Mouse (Mus musculus) cerebellum, adult 9-10 months (tissue): ENCODE results near the gene Gm37240.
A peak's percentile ranks its signal among the peaks of the same experiment; 100 is the strongest.

Experiments used
- DNase-seq: peaks from one replicate; pipeline ENCODE4 v3.0.0; 2022

Gene Gm37240

DNA sequence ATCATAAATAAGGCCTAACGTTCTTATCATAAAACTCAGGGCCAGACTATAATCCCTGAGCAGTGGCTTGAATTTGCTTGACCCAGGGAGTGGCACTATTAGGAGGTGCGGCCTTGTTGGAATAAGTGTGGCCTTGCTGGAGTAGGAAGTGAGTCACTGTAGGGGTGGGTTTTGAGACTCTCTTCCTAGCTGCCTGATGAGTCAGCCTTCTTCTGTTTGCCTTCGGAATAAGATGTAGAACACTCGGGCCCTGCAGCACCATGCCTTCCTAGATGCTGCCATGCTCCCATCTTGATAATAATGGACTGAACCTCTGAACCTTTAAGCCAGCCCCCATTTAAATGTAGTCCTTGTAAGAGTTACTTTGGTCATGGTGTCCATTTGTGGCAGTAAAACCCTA, 555.0 kb downstream of the Gm37240 start:
- DNase-seq, result no peak

DNA sequence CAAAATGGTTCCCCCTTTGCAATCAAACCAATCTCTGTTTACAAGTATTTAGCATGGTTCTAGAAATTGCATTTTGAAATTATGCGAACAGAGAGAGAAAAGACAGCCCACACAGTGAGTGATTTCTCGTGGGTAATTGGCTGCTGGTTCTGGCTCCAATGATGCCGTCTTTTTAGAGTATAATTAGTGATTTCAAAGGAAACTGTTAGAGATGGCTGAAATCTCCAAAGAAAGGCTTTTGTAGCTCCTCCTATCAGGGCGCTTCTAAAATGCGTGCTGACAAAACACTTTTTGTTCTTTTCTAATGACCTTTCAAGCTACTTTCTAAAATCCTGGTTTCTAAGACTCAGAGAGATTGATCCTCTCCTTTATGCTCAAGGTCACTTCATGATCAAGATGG, 569.1 kb downstream of the Gm37240 start:
- DNase-seq, result no peak

DNA sequence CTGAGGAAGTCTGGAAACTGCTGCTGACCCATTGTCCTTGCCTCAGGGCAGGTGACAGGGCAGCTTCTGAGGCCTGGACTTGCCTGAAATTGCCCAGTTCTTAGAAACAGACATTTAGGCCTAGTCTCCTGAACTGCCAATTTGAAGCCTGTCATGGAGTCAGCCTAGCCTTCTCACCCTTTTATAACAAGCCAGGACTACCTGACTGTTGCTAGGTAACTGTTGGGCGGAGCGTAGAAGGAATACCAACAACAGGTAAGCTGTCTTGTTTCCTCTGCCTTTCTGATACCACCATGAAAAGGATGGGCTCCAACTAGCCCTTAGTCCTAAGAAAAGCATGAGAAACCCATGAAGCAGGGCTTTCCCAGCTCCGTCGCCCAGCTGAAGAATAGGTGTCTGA, 570.0 kb downstream of the Gm37240 start:
- no peak for DNase-seq

DNA sequence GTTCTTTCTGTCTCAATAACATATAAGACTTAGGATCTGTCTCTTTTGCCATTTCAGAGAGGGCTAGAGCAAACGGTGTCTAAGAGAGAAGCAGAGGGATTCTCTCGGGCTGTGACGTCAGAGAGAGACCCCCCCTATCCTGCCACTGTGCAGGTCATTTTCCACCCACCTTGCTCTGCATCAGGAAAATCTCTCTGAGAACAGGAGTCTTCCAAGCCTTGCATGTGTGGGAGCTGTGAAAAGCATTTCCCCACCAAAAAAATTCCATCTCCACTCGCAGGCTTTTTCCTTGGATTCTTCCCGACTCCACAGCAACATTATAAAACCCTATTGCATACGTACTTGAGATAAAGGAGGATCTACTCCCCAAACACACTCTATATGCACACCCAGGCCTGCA, 572.4 kb downstream of the Gm37240 start:
- no peak for DNase-seq

DNA sequence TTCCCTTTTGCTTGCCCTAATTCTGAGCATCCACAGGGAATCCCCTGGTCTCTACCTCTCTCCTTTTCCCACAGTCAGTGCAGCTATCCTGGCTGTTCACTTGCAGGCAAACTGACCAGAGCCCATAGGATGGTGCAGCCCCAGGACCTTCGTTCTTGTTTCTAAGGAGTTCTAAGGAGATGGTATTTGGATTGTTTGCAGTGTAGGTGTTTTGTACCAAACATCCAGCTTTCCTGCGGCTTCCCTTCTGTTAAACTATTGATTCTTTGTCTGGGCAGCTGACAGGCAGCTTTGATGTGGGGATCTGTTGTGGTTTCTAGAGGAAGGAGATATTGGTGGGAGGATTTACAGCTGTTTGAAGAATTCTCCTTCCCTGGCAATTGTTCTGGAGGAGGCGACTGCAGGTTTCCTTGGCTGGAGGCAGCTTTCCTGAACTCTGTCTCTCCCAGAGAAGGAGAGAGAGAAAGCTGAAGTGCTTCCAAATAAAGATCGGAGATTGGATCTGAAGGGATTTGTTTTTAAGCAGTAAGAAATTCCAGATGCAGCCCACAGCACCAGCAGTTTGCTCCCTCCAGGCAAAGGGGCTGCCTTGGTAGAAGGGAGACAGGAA, 573.6 kb downstream of the Gm37240 start:
- no peak for DNase-seq

DNA sequence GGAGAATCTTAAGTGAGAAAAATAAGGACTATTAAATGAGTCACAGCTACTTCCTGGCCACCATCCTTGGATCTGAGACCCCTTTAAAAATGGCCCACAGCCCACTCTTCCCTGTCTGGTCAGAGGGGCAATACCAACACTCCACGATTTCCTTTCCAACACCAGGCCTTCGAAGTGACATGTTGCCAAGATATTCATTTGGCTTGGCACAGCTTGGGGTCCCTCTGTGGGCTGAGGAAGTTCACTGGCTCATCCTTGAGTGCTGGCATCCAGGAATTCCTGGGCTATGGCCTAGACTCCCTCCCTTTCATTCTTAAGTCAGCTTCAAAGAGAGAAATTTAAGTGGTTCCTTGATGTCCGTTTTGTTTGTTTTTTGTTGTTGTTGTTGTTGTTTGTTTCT, 576.1 kb downstream of the Gm37240 start:
- no peak for DNase-seq

DNA sequence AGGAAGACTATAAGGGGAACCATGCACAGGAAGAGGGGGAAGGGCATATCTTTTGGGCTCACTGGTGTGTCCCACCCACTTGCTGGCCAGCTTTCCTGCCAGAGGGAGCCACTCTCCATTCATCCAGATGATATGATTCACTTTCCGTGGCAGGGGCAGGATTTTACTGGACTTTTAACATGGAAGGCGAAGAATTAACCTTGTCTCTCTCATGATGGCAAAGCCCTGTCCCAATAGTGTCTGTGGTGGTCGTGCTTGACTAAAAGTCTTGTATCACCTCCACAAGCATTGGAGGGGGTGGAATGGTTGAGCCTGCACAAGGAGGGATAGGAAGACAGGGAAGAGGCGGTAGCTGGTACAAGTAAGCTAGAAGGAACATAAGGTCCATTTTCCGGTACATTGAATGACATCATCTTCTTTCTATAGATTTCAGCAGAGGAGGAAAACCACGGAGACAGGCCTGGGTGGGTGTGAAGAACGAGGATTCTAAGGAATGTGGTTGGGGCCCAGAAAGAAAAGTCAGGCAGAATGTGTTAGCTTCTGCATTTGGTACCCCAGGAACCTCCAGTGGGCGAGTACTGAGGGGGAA, 576.8 kb downstream of the Gm37240 start:
- DNase-seq, result no peak

DNA sequence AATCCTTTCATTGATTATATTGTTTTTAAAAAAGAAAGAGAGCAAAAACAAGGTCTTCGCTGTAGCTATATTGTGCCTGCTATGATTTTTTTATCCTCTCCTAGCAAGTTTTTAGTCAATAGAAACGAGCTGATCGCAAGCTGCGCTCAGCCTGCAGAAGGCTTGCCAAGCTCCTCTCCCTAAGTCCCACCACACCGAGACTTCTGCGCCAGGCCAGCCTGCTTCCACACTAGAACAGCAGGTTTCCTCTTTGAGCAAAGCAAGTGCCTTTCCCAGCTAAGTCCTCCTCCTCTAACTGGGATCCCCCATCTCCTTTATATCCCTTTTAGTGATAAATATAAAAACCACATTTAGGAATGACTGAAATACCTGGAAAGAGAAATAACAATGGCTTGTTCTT, 578.1 kb downstream of the Gm37240 start:
- DNase-seq, result no peak

DNA sequence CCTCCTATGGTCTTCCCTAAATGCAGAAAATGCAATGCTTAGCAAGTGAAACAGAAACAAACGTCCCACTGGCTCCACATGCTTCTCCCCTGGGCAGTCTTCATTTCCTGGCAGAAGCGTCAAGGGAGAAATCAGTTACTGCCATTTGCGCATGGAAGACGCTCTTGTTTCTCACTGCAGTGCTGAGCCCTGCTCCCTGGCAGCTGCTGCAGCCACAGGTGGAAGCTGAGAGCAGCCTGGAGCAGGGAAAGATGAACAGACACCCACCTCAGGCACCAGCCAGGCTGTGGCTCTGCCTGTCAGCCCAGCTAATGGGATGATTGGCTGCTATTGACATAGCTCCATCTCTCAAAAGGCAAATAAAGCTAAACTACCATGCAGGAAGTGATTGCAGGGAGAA, 578.6 kb downstream of the Gm37240 start:
- no peak for DNase-seq

DNA sequence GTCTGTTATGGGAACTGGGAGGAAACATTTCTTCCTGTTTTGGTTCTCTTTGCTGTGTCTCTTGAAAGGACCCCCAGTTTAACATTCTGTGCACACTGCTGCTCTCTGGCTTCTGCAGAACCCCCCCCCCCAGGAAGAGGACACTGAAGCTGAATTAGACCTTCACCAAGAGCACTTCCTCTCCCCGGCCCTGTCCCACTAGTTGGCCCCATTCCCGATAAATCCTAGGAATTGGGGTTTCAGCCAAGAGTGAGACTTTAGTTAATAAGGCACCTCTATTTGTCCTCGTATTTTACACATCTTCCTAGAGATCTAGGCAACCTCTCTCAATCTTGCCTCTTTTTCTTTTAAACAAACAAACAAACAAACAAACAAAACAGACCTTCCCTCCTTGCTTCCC, 585.5 kb downstream of the Gm37240 start:
- no peak for DNase-seq

DNA sequence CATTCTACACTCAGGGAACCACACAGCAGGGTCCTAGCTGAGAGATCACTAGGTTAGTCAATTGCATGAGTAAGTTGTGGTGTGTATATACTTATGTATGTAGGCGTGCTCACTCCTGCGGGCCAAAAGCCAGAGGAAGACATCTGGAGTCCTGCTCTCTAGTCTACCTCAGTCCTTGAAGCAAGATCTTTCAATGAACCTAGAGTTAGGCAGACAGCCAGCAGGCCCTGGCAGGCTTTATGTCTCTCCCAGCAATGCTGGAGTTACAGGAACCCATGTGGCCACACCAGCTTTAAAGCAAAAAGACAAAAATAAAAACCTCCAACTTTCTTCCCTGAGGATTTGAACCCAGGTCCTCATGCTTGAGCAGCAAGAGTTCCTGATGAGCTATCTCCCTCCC, 586.0 kb downstream of the Gm37240 start:
- no peak for DNase-seq

DNA sequence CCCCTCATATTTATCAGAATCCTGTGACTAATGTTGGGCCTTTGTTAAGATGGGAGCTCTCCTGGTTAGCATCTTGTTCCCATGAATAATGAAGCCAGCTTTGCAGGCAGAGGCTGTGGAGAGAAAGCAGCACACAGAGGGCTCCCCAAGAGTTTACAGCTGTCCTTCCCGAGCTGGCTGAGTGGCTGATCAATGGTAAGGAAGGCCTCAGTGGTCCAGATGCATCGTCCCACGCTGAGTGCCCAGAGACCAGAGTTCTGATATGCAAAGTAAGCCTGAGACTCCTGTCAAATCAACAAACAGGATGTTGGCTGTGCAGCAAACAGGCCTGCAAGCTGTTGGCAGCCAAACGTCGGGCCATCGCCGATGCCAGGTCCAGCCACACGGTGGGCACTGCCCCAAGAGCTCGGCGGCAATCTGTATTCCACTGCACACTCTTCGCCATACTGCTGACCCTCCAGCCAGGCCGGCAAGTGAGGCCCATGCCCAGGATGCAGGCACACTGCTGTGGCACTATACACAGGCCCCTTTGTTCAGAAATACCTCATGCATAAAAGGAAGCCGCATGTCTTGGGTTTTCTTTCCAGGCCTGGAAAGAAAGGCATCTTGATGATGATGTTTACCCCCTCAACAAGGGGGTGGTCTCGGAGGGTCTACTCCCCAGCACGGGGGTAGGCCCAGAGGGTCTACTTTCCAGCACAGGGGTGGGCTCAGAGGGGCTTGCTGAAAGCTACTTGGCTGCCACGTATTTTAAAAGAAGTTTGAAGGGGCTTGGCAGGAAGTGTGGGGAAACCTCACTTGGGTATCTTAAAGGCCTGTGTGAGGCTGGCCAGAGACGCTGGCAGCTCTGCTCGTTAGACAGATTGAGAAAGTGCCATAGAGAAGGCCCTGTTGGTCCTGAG, 587.4 kb downstream of the Gm37240 start:
- DNase-seq, result peak; percentile 50

DNA sequence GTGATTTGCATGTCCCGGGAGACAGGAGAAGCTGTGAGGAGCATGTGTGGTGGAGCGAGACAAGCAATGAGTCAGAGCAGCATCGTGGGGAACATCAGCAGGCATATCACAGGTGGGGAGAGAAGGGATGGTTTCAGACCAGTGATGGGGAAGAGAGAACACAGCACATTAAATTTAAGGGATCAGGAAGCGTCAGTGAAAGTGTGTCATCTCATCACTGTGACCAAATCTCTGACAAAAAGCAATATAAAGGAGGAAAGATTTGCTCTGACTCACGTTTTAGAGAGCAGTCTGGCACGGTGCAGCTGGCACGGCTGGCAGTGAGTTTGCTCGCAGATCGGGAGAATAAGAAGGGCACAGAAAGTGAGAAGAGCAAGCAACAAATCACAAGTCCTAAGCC, 592.1 kb downstream of the Gm37240 start:
- DNase-seq, result no peak

DNA sequence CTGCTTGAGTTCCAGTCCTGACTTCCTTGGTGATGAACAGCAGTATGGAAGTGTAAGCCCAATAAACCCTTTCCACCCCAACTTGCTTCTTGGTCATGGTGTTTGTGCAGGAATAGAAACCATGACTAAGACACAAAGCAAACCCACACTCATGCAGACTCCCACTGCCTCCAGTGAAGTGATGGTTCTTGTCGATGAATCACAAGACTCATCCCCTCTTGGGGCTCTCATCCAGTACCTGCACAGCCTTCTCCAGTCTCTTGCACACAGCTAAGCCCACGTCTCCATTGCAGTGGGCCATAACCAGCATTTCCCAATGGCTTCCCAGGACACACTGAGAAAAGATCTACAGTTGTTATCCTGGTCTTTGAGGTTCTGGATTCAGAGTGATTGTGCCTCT, 599.7 kb downstream of the Gm37240 start:
- DNase-seq, result no peak

DNA sequence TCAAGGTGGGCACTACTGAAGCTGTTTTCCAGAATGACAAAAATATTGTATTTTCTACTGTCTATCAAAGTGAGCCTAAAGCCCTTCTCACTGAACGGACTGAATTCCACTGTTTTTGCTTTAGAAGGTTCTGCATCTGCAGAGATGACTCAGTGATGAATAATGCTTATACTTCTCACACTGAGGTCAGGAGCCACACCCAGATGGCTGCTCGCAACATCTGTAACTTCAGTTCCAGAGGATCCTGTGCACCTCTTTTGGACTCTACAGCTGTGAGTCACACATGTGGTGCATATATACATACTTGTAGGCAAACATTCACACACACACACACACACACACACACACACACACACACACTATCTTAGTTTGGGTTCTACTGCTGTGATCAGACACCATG, 602.8 kb downstream of the Gm37240 start:
- DNase-seq, result no peak

DNA sequence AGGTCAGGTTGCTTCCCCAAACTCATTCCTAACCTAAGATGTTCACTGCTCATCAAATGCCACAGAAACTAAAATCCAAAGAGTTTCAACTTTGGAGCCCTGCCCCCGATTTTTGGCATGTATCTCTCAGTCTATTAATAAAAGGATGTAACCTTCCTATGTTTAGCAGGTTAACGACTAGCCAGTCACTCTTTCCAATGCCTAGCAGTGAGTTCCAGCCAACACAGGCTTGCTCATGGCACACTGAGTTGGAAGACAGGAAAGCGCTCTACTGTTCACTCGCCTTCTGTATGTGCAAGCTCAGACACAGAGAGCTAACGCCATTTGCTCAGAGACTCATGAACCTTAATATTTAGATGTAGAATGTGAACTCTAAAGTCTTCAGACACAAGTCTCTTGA, 604.5 kb downstream of the Gm37240 start:
- no peak for DNase-seq

DNA sequence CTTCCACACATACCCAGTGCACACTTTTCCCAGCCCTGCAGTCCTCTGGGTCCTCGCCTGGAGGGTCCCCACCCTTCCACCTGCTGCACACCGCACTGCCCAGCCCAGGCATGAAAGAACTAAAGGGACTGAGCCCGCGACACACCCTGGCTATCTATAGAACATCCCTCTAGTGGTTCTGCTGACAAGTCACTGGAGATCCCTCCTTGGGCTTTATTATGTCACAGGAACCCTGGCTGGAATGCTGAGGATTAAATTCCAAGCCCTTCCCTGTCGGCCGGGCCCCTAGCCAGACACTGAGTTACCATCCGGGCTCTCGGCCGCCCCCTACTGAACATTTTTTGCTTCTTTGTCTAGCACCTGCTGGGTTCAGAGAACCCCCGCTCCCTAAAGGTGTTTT, 612.2 kb downstream of the Gm37240 start:
- no peak for DNase-seq

DNA sequence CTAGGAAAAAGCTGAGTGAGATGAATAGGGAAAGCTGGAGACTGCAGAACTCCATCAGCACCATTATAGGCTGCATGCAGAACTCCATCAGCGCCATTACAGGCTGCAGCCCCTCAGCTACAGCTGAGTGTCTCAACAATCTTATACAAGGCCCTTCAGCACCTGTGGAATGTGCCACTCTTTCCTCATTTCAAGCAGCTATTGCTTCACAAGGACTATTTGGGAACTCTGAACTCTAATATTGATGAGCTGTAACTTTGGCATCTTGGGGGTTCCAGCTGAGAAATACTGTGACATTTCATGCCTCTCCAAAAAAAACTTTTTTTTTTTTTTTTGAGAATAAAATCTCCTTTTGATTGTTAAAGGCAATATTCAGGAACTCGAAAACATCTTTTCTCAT, 615.8 kb downstream of the Gm37240 start:
- no peak for DNase-seq

DNA sequence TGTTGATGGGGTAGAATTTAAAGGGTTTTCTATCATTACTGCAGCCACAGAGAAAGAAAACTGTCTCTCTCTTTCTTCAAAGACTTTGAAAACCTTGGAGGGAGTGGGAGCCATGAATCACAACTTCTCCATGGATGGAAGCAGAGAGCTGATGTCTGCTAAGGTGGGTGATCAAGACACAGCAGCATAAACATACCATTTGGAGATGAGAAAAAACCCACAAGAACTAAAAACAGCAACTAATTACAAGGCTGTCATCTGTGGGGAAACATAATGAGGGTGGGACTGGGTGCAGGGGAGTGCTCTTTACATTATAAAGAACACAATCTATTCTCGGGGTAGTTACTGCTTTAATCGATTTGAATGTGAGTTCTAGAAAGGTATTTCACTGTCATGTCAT, 622.4 kb downstream of the Gm37240 start:
- no peak for DNase-seq

DNA sequence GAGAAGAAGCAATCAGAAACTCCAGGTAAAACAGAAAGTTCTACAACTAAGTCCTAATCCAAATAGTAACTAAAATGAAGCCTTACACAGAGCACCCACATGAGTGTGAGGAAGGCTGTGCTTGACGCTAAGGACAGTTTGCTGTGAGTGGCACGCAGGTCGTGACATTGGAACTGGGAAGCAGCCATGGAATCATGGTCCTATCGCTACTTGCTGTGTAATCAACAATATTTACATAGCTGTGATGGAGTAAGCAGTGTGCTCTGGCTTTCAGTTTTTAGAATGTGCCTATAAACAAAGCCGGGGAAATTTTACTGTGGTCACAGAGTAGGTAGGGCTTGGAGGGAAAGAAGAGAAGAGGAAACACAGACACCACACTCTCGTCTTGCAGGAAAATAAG, 622.8 kb downstream of the Gm37240 start:
- DNase-seq, result no peak

DNA sequence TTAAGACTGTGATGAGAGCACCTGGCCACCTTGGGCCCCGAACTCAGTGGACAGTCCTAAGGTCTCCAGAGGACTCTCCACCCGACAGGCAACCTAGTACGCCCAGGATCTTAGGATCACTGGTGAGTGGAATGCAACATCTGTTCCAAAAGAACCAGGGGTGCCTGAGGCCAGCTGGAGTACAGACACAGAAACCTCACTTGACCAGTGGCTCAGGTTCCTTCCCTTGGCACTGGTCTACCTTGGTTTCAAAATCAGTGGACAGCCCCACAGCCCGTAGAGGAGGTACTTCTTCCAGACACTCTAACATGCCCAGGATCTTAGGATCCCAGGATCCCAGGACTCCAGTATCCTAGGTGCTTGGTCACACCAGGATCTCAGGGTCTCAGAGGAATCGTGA, 632.8 kb downstream of the Gm37240 start:
- no peak for DNase-seq

DNA sequence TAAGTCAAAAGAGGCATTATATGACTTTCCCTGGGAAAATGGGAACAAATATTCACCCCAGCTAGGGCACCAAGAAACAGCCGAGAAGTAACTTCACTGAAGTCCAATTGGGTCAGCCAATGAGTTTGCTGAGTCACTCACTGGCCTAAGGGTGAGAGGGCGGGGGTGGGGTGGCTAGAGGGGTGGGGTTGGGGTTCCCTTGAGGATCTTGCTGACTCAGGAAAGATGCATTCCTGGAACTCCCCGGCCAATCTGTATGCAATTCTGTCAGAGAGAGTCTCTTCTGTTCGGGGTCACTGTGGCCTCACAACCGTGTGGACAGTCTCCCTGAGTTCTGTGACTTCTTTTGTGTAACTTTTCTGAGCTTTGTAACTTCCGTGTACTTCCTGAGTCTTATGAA, 635.7 kb downstream of the Gm37240 start:
- no peak for DNase-seq

DNA sequence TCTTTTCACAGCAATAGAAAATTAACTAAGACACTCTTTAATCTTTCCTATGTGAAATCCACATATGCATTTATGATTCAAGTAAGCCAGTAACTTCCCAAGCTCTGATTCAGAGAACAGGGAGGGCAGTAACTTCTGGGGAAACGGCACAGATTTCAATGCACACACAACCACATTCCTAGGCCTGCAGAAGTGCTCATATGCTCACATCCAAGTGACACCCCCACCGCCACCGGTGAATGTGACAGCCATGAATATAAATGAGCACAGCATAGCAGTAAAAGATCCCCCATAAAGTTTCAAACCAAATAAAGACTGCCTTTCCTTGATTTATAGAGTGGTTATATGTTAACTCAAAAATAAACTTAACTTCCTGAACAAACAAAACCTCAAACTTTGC, 641.2 kb downstream of the Gm37240 start:
- DNase-seq, result no peak

DNA sequence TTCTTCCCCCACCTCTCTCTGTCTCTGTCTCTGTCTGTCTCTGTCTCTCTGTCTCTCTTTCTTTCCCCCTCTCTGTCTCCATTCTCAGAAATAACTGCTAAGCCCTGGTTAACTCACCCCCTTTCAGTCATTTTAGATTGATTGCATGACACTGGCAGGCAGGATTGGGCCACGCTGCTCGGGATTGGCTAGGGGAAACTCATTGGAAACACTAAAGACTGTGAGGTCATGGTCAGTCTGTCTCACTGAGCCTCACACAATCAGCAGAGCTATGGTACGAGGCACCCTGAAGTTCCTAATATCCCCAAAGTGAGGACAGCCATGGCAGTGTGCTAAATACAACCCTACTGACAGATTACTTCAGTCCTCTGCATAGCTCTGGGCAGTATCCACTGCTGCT, 650.8 kb downstream of the Gm37240 start:
- no peak for DNase-seq
